Comparison of ENCODE assay signal across 8 mouse cellular contexts in the genomic region with DNA sequence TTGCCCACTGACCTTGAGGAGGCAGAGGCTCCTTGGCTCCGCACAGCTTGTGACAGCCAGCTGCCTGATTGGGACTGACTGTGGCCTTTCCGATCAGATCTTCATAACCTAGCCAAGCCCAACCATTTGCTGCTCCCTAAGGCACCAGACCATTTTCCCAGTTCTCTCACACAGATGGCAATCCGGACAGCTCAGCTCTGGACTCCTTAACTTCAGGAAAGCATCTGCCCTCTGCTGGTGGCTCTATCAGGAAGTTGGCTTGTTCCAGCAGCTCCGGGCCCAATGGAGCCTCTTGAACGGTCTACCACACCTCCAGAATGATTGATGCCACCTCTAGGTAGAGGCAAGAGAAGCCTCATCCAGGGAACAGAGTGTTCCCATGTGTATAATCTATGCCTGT. TPM values are rescaled to one million over a fixed set of nuclear protein-coding genes. Genes with fewer than 3 reads are reported as not detected.
DNase-seq lines count a peak whose midpoint lies in the region; ATAC-seq and TF ChIP-seq lines count a peak whose summit lies in the region.
"Had no signal": no experiment of that assay in that cellular context is flagged by ENCODE, and none has a peak within 500 bp of the region (broad histone marks: within the 10 kb centered on the region; RNA-seq: fewer than 3 reads in every experiment).

No protein-coding gene starts in this region.

- 19% methylated on average over 5 of the region's 5 CpGs for WGBS in hindbrain, postnatal 0 days
- 43% methylated on average over 5 of the region's 5 CpGs for WGBS in midbrain, embryonic 11.5 days
- 18% methylated on average over 5 of the region's 5 CpGs for WGBS in stomach, postnatal 0 days

- no peak overlapping the region for H3K27ac ChIP-seq in bone marrow macrophage, adult 2 months (ENCODE audit: insufficient read depth, low read depth, low read length)
- no peak overlapping the region for H3K27ac ChIP-seq in hindbrain, postnatal 0 days
- no peak overlapping the region for H3K27ac ChIP-seq in midbrain, embryonic 11.5 days (ENCODE audit: low read depth, low read length)
- no peak overlapping the region for H3K27ac ChIP-seq in stomach, postnatal 0 days (replicated peaks)
- H3K27ac ChIP-seq: heart, embryonic 13.5 days had no signal

- TF ChIP-seq POLR2A in bone marrow macrophage, adult 2 months (IDR thresholded peaks at IDR 0.05; ENCODE audit: borderline replicate concordance, low read depth, low read length): no peak

- no peak overlapping the region for H3K4me3 ChIP-seq in bone marrow macrophage, adult 2 months (ENCODE audit: insufficient read depth, low read length)
- no peak overlapping the region for H3K4me3 ChIP-seq in hindbrain, postnatal 0 days (ENCODE audit: low read length)
- no peak overlapping the region for H3K4me3 ChIP-seq in midbrain, embryonic 11.5 days (ENCODE audit: low read depth, low read length)
- H3K4me3 ChIP-seq in stomach, postnatal 0 days (ENCODE audit: low read depth, low read length): no peak overlapping the region
- H3K4me3 ChIP-seq: heart, embryonic 13.5 days had no signal

- ATAC-seq in hindbrain, postnatal 0 days: peak; percentile 84
- ATAC-seq in midbrain, embryonic 11.5 days (ENCODE audit: low FRiP score): no peak
- ATAC-seq in stomach, postnatal 0 days (ENCODE audit: low FRiP score, low TSS enrichment): peak; percentile 47

- TF ChIP-seq EP300 in stomach, postnatal 0 days (optimal IDR thresholded peaks at IDR 0.05): no peak

- no peaks in the 10 kb centered on the region for H3K36me3 ChIP-seq in hindbrain, postnatal 0 days (ENCODE audit: insufficient read depth, low read length)
- no peaks in the 10 kb centered on the region for H3K36me3 ChIP-seq in midbrain, embryonic 11.5 days (ENCODE audit: control insufficient read depth, insufficient read depth, low read length)
- H3K36me3 ChIP-seq in stomach, postnatal 0 days (ENCODE audit: control insufficient read depth, insufficient read depth, low read length): no peaks in the 10 kb centered on the region
- H3K36me3 ChIP-seq: heart, embryonic 13.5 days had no signal

- H3K9me3 ChIP-seq in hindbrain, postnatal 0 days (ENCODE audit: low read length): no peaks in the 10 kb centered on the region
- no peaks in the 10 kb centered on the region for H3K9me3 ChIP-seq in midbrain, embryonic 11.5 days (ENCODE audit: control insufficient read depth, low read length)
- H3K9me3 ChIP-seq in stomach, postnatal 0 days (ENCODE audit: control insufficient read depth, low read length): no peaks in the 10 kb centered on the region
- H3K9me3 ChIP-seq: heart, embryonic 13.5 days had no signal

- TF ChIP-seq CTCF in bone marrow macrophage, adult 2 months (IDR thresholded peaks at IDR 0.05; ENCODE audit: low read depth, low read length): peak; percentile 60
- peak; percentile 87 for TF ChIP-seq CTCF in hindbrain, postnatal 0 days (IDR thresholded peaks at IDR 0.05; ENCODE audit: low read depth)
- peak; percentile 92 for TF ChIP-seq CTCF in stomach, postnatal 0 days (IDR thresholded peaks at IDR 0.05; ENCODE audit: low read depth)

- no peaks in the 10 kb centered on the region for H3K27me3 ChIP-seq in hindbrain, postnatal 0 days (ENCODE audit: insufficient read depth, low read length)
- H3K27me3 ChIP-seq in midbrain, embryonic 11.5 days (ENCODE audit: control insufficient read depth, insufficient read depth, low read length): no peaks in the 10 kb centered on the region
- no peaks in the 10 kb centered on the region for H3K27me3 ChIP-seq in stomach, postnatal 0 days (ENCODE audit: control insufficient read depth, insufficient read depth, low read length)
- H3K27me3 ChIP-seq: heart, embryonic 13.5 days had no signal

- H3K4me2 ChIP-seq in hindbrain, postnatal 0 days (ENCODE audit: low read depth, low read length): no peak overlapping the region
- H3K4me2 ChIP-seq in midbrain, embryonic 11.5 days: no peak overlapping the region
- no peak overlapping the region for H3K4me2 ChIP-seq in stomach, postnatal 0 days (replicated peaks; ENCODE audit: low read depth)
- H3K4me2 ChIP-seq: heart, embryonic 13.5 days had no signal

- DNase-seq in NIH3T3 (ENCODE audit: low read depth): peak; percentile 84
- peak; percentile 45 to 74 for DNase-seq in frontal cortex, postnatal 36 days (ENCODE audit: low spot score in 2 of 2)
- peak; percentile 93 for DNase-seq in hindbrain, postnatal 0 days (ENCODE audit: low spot score)
- peak; percentile 68 to 77 for DNase-seq in left cerebral cortex, adult 18-20 months (ENCODE audit: low spot score in 2 of 2)
- DNase-seq in midbrain, embryonic 11.5 days (ENCODE audit: low spot score, missing footprints): peak; percentile 89
- peak; percentile 75 for DNase-seq in stomach, postnatal 0 days (ENCODE audit: low spot score)

- H3K4me1 ChIP-seq in bone marrow macrophage, adult 2 months (ENCODE audit: control insufficient read depth, insufficient read depth, low read length): no peaks in the 10 kb centered on the region
- H3K4me1 ChIP-seq in hindbrain, postnatal 0 days (ENCODE audit: insufficient read depth, low read length): peaks cover 6% of the 10 kb centered on the region; the same call in 1 of the 2 replicates
- no peaks in the 10 kb centered on the region; the same call in 1 of the 2 replicates for H3K4me1 ChIP-seq in midbrain, embryonic 11.5 days (ENCODE audit: control insufficient read depth, insufficient read depth, low read length)
- H3K4me1 ChIP-seq in stomach, postnatal 0 days (replicated peaks; ENCODE audit: control insufficient read depth, insufficient read depth): no peaks in the 10 kb centered on the region

- H3K9ac ChIP-seq in hindbrain, postnatal 0 days (replicated peaks; ENCODE audit: low read length): no peak overlapping the region
- no peak overlapping the region for H3K9ac ChIP-seq in midbrain, embryonic 11.5 days (ENCODE audit: low read length)
- H3K9ac ChIP-seq in stomach, postnatal 0 days (ENCODE audit: low read length): no peak overlapping the region
- H3K9ac ChIP-seq: heart, embryonic 13.5 days had no signal

RNA-seq across cellular contexts. Expression of a gene that starts 21.6 kb away (rescaled TPM):
- 17.0 and 19.6 TPM in 2 replicates for polyA plus RNA-seq in bone marrow macrophage, adult 2 months (2012; ENCODE audit: insufficient read depth, insufficient read length, missing spikeins)
- total RNA-seq in hindbrain, postnatal 0 days (2014; rRNA removed): 35.5 and 39.9 TPM in 2 replicates
- polyA plus RNA-seq in hindbrain, postnatal 0 days (2015; fragmentation: Nextera tagmentation; extraction: Ambion mirVana): 18.2 and 19.5 TPM in 2 replicates
- total RNA-seq in left cerebral cortex, adult 18-20 months (2021): 10 to 100 TPM; 13.6 to 16.3 TPM
- polyA plus RNA-seq in midbrain, embryonic 11.5 days (2014; fragmentation: Nextera tagmentation; extraction: Ambion mirVana): 43.8 and 46.8 TPM in 2 replicates
- polyA plus RNA-seq in stomach, postnatal 0 days (2015; fragmentation: Nextera tagmentation; extraction: Ambion mirVana): 14.8 and 16.0 TPM in 2 replicates
